Mouse (Mus musculus) brain, embryonic 14.5 days (tissue): ENCODE measurements around the gene 2310030G06Rik.

ENCODE experiments used
- CTCF ChIP-seq: fragments of 200-500 bp; IDR thresholded peaks from 2 replicates; pipeline ENCODE4 v1.5.1; 2012; ENCODE audit warnings: inconsistent platforms, mild to moderate bottlenecking, moderate library complexity, borderline replicate concordance; ENCODE audit not compliant: insufficient read depth, insufficient read length; ENCODE audit errors: extremely low read depth
- POLR2A ChIP-seq: fragments of 200-500 bp; IDR thresholded peaks from 2 replicates; pipeline ENCODE4 v1.6.1; 2012; ENCODE audit warnings: mild to moderate bottlenecking, inconsistent platforms, borderline replicate concordance; ENCODE audit not compliant: poor library complexity, insufficient read depth, insufficient read length, severe bottlenecking; ENCODE audit errors: extremely low read depth

DNA sequence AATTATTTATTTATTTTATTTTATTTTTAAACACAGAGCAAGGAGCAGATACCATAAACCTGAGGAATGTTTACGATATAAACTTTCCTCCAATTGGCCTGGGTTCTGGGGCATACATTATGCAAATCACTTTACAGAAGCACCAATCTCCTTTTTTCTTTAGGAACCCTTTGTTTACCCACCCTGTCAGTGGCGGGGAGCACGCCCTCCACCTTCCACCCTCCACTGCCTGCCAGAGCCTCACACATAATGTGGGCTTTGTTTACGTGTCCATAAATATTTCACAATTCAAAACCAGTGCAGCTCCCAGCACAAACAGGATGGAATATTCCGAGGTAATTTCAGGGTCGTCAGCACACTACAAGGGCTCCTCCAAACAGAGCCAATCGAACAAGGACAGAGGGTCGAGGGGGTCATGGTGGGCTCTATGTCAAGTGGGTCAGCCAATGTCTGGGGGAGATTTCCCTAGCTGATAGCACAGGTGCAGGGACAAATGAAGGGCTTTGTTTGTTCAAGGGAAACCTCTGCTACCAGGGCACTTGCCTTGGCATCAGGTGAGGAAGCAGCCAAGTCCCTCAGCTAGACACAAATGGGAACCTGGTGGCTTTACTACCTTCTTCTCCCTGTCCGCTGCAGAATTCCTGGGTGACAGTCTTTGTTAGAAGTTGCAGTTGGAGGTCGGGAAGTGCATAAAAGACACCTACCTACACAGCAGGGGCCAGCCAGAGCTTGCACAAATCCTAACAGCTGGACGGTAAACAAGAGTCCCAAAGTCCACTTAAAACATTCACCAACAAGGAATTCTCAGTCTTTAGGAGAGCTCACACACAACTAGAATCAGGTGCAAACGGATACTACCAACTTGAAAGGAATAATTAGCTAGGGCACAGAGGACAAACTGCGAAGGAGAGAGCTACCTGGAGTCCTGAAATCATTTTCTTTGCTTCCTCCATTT lies 53.4 kb downstream of the 2310030G06Rik start:
- TF ChIP-seq POLR2A: no peak
- no peak for TF ChIP-seq CTCF
